ENCODE assay signal across 8 mouse cellular contexts in the genomic region with DNA sequence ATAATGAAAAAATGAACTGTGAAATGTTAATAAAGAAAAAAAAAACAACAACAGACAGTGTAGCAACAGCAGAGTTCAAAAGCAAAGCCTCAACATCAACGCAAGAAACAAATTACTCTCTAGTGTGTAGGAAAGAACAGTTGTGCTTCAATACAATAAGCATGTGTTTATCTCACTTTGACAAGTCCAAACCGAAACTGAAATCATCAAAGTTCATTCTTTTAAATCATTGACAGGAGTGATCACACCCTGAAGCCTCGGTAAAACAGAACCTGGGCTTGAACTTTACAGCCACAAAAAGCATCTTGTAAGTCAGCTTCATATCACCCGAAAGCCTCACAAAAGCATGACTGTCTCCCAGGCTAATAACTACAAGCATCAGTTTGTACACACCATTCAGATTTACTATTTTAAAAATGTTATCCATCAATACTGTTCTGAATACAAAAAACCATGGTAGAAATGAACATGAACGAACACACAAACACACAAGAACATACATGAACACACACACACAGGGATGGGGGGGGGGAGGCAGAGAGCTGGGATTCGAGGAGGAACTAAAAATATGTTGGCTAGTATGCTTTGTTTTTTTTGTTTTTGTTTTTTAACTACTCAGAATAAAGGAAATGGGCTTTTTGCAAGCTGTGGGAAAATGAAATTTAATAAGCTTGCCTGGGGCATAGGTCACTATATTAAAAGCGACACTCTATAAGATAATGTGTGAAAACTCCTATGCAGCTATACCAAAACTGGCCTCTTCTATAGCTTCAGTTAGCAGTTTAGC. TPM values are rescaled to one million over a fixed set of nuclear protein-coding genes. Genes with fewer than 3 reads are reported as not detected.
DNase-seq lines count a peak whose midpoint lies in the region; ATAC-seq and TF ChIP-seq lines count a peak whose summit lies in the region.

No protein-coding gene starts in this region.

- peak overlapping the region; percentile 96 for H3K4me3 ChIP-seq in gastrocnemius, adult 2 months
- H3K4me3 ChIP-seq in lung, embryonic 15.5 days, result no peak overlapping the region
- H3K4me3 ChIP-seq in neural tube, embryonic 15.5 days (replicated peaks), result no peak overlapping the region

- no peaks in the 10 kb centered on the region for H3K9me3 ChIP-seq in lung, embryonic 15.5 days
- no peaks in the 10 kb centered on the region for H3K9me3 ChIP-seq in neural tube, embryonic 15.5 days (replicated peaks)

- peak overlapping the region; percentile 89 for H3K4me2 ChIP-seq in lung, embryonic 15.5 days
- peak overlapping the region; percentile 75 for H3K4me2 ChIP-seq in neural tube, embryonic 15.5 days

- no peak for DNase-seq in gastrocnemius, adult 2 months
- DNase-seq in gastrocnemius, postnatal 25 days, result no peak
- DNase-seq in lung, postnatal 36 days, result no peak
- DNase-seq in cerebellum, adult 11 months, result no peak
- no peak for DNase-seq in spleen, adult 18-20 months

- H3K27ac ChIP-seq in gastrocnemius, adult 2 months, result peak overlapping the region; percentile 94; the same call in 1 of the 2 replicates
- H3K27ac ChIP-seq in lung, embryonic 15.5 days, result no peak overlapping the region
- H3K27ac ChIP-seq in neural tube, embryonic 15.5 days (replicated peaks), result no peak overlapping the region

- no peak for TF ChIP-seq CTCF in gastrocnemius, adult 2 months (IDR thresholded peaks at IDR 0.05)

- WGBS in lung, embryonic 15.5 days, result 45% methylated on average over 7 of the region's 7 CpGs
- WGBS in neural tube, embryonic 15.5 days, result 61% methylated on average over 7 of the region's 7 CpGs

- H3K4me1 ChIP-seq in lung, embryonic 15.5 days, result peaks cover 25% of the 10 kb centered on the region
- peaks cover 11% of the 10 kb centered on the region for H3K4me1 ChIP-seq in neural tube, embryonic 15.5 days

- intact Hi-C loops in gastrocnemius, adult 2 months (cut with DNase I), result no loop called here

- no peak for ATAC-seq in lung, embryonic 15.5 days (ENCODE audit: borderline replicate concordance, extremely low read depth, low FRiP score, low TSS enrichment)
- ATAC-seq in inflammation-experienced regulatory T-cells, adult 6 months, result peak; percentile 15
- no peak for ATAC-seq in neural tube, embryonic 15.5 days (ENCODE audit: low FRiP score)

- H3K27me3 ChIP-seq in lung, embryonic 15.5 days, result no peaks in the 10 kb centered on the region
- no peaks in the 10 kb centered on the region for H3K27me3 ChIP-seq in neural tube, embryonic 15.5 days (replicated peaks)

- H3K9ac ChIP-seq in lung, embryonic 15.5 days, result no peak overlapping the region
- no peak overlapping the region for H3K9ac ChIP-seq in neural tube, embryonic 15.5 days (replicated peaks)

- H3K36me3 ChIP-seq in lung, embryonic 15.5 days, result no peaks in the 10 kb centered on the region
- H3K36me3 ChIP-seq in neural tube, embryonic 15.5 days, result no peaks in the 10 kb centered on the region

RNA-seq across cellular contexts. Expression of a gene that starts 2.7 kb away (rescaled TPM):
- total RNA-seq in gastrocnemius, adult 2 months (2021), result 1 to 10 TPM; 6.7 to 10.0 TPM
- 10 to 100 TPM in 1 of 2 experiments, 1 to 10 TPM in 1; 7.8 to 11.8 TPM for total RNA-seq in gastrocnemius, postnatal 25 days (2021)
- 50.3 and 54.2 TPM in 2 replicates for polyA plus RNA-seq in lung, embryonic 15.5 days (2015; fragmentation: Nextera tagmentation; extraction: Ambion mirVana)
- polyA plus RNA-seq in inflammation-experienced regulatory T-cells, adult 6 months (2017; shearing (Covaris generic)), result 100 to 1,000 TPM in 2 of 3 experiments, 10 to 100 TPM in 1; 96.1 to 119 (median 110) TPM
- 17.3 and 27.9 TPM in 2 replicates for polyA plus RNA-seq in neural tube, embryonic 15.5 days (2015; fragmentation: Nextera tagmentation; extraction: Ambion mirVana)

RNA-seq across cellular contexts. Expression of a gene that starts 34.9 kb away (rescaled TPM):
- total RNA-seq in gastrocnemius, adult 2 months (2021), result 10 to 100 TPM; 47.5 to 75.1 TPM
- 10 to 100 TPM; 55.4 to 60.9 TPM for total RNA-seq in gastrocnemius, postnatal 25 days (2021)
- polyA plus RNA-seq in lung, embryonic 15.5 days (2015; fragmentation: Nextera tagmentation; extraction: Ambion mirVana), result 20.7 and 22.8 TPM in 2 replicates
- polyA plus RNA-seq in inflammation-experienced regulatory T-cells, adult 6 months (2017; shearing (Covaris generic)), result 10 to 100 TPM; 34.5 to 47.5 (median 41.4) TPM
- 40.0 and 43.0 TPM in 2 replicates for polyA plus RNA-seq in neural tube, embryonic 15.5 days (2015; fragmentation: Nextera tagmentation; extraction: Ambion mirVana)
